Mouse (Mus musculus): Measurements from ENCODE around the gene Hdac4. TPM values are rescaled to one million over a fixed set of nuclear protein-coding genes. Genes with fewer than 3 reads are reported as not detected.

Gene Hdac4
- polyA plus RNA-seq (2012), result 20.4 and 21.0 TPM in 2 replicates

DNA sequence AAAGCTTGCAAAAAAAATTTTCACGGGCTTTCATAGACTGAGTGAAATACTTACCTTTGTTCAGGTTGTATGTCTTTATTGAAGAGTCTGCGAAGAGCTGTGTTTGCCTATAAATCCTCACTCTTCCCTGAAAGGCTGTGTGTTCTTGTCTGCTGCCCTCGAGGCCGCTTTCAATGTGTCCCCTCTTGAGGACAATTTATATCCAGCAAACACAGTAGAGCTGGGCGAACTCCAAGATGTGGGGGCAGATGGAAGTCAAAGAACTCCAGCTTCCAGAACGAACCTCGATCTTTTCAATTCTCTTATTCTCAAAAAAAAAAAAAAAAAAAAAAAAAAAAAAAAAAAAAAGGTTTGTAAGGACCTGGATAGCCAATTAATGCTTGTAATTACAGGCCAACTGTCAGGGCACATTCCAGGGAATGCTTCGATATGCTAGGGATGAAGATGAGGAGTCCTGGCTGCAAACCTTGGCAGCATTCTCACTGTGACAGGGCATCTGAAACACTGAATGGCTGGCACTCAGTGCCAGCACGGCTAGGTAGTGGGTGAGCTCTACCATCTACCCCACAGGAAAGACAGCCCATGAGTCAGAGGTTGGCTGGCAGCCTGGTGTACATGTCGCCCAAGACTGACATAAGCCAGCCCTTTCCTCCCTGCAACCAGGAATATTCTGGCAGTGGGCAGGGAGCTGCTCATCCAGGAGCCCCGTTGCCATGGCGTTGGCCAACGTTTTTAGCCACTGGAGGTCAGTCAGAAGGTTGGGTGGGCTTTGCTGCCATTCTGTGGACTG lies at the start of gene Hdac4:
Gene Hdac4, minus strand, starts transcription at position 340 of the 790 bp plus-strand sequence.
- TF ChIP-seq GATA1 (IDR thresholded peaks at IDR 0.05; ENCODE audit: low read length), result no peak

- no peak for TF ChIP-seq GATA1 (IDR thresholded peaks at IDR 0.05; ENCODE audit: low read length)
These were observed 48.0 kb upstream of the Hdac4 start for GRCm38 (mm10) chr1:92243549-92243948.

DNA sequence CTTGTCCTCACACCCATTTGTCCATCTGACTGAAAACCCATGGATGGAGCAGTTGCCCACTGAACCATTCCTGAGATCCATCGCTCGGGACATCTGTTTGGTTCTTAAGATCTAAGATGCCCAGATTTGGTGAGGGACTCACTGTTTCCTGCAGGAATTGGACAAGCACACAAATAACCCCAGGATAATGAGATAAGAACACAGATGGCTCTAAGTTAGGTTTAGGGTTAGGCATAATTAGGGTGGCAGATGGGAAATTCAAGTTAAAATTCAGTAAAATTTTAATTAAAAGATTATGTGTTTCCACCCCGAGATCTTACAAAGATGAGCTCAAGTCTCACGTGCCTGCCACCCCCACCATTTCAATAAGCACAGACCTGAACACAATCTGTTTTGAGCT lies 44.6 kb upstream of the Hdac4 start:
- TF ChIP-seq GATA1 (IDR thresholded peaks at IDR 0.05; ENCODE audit: low read length), result no peak

GRCm38 (mm10) chr1:92235600-92235999 lies 40.1 kb upstream of the Hdac4 start:
- no peak for TF ChIP-seq GATA1 (IDR thresholded peaks at IDR 0.05; ENCODE audit: low read length)

GRCm38 (mm10) chr1:92225297-92225696 lies 29.8 kb upstream of the Hdac4 start:
- no peak for TF ChIP-seq GATA1 (IDR thresholded peaks at IDR 0.05; ENCODE audit: low read length)

- no peak for TF ChIP-seq GATA1 (IDR thresholded peaks at IDR 0.05; ENCODE audit: low read length)
These were observed 28.7 kb upstream of the Hdac4 start for GRCm38 (mm10) chr1:92223956-92224891.

DNA sequence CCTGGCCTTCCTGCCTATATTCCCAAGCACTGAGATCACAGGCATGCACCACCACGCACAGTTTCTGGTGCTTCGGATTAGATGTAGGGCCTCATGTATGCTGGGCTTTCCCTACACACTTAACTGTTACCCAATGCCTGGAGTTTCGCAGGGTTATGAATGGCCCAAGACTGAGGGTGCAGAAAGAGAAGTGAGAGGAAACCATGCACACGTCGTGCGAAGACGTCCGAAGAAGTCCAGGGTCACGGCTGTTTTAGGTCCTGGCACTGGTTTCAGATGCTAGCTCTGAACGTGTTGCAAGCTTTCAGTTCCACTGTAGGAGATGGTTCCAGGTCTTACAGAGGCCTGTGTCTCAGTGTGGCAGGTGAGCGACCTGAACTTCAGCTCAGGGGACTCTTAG lies 21.2 kb upstream of the Hdac4 start:
- TF ChIP-seq GATA1 (IDR thresholded peaks at IDR 0.05; ENCODE audit: low read length), result no peak

DNA sequence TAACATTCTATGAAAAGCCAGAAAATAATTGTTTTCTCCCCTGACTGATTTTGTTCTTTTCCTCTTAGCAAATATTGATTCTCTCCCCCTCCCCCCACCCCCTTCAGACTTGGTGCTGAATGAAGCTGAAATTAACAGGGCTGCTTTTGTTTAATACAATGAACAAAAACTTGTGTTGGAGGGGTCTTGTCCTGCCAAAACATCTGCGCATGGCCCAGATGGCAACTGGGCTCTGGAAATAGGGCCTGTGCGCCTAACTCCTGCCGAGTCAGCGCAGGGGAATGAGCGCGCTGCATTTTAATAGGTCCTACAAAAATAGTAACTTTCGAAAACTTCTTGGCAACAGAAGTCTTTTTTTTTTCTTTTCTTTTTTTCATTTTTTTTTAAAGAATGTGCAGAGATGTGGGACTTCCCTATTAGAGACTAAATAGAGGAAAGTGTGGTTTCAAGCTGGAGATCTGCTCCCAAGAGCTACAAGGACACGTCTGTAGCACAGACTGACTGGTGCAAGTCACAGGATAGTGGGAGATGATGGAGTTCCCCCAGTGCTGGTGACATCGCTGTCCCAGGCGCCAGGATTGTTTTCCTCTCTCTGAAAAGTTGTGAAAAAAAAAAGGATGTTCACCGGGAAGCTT lies 20.6 kb upstream of the Hdac4 start:
- TF ChIP-seq GATA1 (IDR thresholded peaks at IDR 0.05; ENCODE audit: low read length), result no peak

- TF ChIP-seq GATA1 (IDR thresholded peaks at IDR 0.05; ENCODE audit: low read length), result no peak
These were observed 19.7 kb upstream of the Hdac4 start for GRCm38 (mm10) chr1:92215131-92215638.

- no peak for TF ChIP-seq GATA1 (IDR thresholded peaks at IDR 0.05; ENCODE audit: low read length)
These were observed 16.7 kb upstream of the Hdac4 start for GRCm38 (mm10) chr1:92212003-92212750.

DNA sequence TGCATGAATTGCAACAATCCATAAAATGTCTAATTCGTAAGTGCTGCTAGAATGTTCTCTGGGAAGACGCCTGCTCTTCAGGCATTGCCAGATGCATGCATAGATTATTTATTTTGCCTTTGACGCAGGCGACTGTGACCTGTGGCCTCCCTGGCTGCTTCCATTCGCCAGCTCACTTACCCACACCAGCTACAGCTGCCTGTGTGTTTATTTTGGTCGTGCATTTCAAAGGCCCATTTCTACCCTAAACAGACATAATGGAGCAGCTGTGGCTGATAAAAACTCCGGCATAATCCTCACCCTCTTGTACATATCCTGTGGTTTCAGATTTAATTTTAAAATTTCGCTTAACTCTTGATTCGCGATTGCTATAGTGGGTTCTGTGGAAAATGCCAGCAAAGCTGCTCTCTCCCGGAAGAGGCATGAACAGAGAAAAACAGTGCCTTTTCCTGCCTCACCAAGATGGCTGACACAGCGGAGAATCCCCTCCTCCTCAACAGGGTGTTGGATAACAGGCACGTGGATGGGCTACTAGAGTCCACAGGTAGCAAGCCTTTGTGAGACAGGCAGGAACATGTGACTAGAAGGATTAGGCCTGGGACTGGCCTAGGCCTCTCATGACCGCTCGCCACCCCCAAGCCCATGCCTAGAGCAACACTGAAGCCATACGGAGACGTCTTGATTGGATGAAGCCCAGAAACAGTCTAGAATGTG lies 7.3 kb upstream of the Hdac4 start:
- TF ChIP-seq GATA1 (IDR thresholded peaks at IDR 0.05; ENCODE audit: low read length), result no peak

DNA sequence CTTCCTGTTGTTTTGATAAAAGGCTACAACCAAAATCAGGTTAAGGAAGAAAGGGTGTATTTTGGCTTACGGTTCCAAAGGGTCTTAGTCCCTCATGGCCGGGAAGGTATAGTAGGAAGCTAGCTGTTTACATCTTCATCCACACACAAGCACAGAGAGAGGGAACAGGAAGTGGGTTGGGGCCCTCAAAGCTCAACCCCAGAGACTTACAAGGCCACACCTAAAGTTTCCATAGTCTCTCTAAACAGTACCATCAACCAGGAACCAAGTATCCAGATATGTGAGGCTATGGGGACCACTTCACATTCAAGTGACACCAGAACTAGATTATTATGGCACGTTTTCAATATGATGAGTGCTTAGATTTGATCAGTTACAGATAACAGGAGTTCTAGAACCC lies 5.0 kb downstream of the Hdac4 start:
- TF ChIP-seq GATA1 (IDR thresholded peaks at IDR 0.05; ENCODE audit: low read length), result no peak

- no peak for TF ChIP-seq GATA1 (IDR thresholded peaks at IDR 0.05; ENCODE audit: low read length)
These were observed 8.4 kb downstream of the Hdac4 start for GRCm38 (mm10) chr1:92187137-92187536.

DNA sequence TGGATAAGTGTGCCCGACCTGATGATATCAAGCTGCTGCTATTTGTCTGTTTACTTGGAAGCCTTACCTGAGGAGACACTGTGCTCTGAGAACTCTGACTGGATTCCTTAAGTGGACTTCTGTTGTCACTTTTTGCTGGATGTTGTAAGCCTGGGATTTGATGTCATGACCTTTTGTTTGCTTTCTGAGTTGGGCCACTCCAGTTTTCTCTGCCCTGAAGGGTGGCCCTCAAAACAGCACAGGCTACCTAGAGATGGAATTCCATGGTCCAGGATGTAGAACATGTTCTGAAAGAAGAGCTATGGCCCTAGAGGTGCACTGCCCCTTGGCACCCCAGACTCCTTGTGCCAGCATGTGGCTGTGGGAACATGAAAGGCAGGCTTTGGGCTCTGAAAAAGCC lies 10.9 kb downstream of the Hdac4 start:
- no peak for TF ChIP-seq GATA1 (IDR thresholded peaks at IDR 0.05; ENCODE audit: low read length)
